Mouse (Mus musculus) left cerebral cortex, adult 11 months (tissue): Measurements from ENCODE around the gene Nme9.

ENCODE experiments used
- DNase-seq: peaks from one replicate; pipeline ENCODE4 v3.0.0; 2022; ENCODE audit warnings: low spot score

Nme9 gene

GRCm38 (mm10) chr9:99451161-99451560 lies at the start of gene Nme9:
Gene Nme9 (plus strand): TSS chr9:99451475.
- no peak for DNase-seq

- DNase-seq, result no peak
Measured at GRCm38 (mm10) chr9:99409280-99409679, 42.0 kb upstream of the Nme9 start.

GRCm38 (mm10) chr9:99411093-99411492 lies 40.2 kb upstream of the Nme9 start:
- no peak for DNase-seq

GRCm38 (mm10) chr9:99411785-99412184 lies 39.5 kb upstream of the Nme9 start:
- no peak for DNase-seq

- DNase-seq, result no peak
Measured at GRCm38 (mm10) chr9:99416809-99417208, 34.5 kb upstream of the Nme9 start.

GRCm38 (mm10) chr9:99417288-99417846 lies 33.9 kb upstream of the Nme9 start:
- DNase-seq, result no peak

- DNase-seq, result no peak
Measured at GRCm38 (mm10) chr9:99418377-99418776, 32.9 kb upstream of the Nme9 start.

GRCm38 (mm10) chr9:99419951-99420701 lies 31.1 kb upstream of the Nme9 start:
- DNase-seq, result no peak

- DNase-seq, result no peak
Measured at GRCm38 (mm10) chr9:99421914-99422313, 29.4 kb upstream of the Nme9 start.

- no peak for DNase-seq
Measured at GRCm38 (mm10) chr9:99423692-99424573, 27.3 kb upstream of the Nme9 start.

GRCm38 (mm10) chr9:99424574-99424863 lies 26.8 kb upstream of the Nme9 start:
- DNase-seq, result no peak

- DNase-seq, result no peak
Measured at GRCm38 (mm10) chr9:99425262-99425661, 26.0 kb upstream of the Nme9 start.

- DNase-seq, result no peak
Measured at GRCm38 (mm10) chr9:99428601-99429331, 22.5 kb upstream of the Nme9 start.

- no peak for DNase-seq
Measured at GRCm38 (mm10) chr9:99429845-99430244, 21.4 kb upstream of the Nme9 start.

- DNase-seq, result no peak
Measured at GRCm38 (mm10) chr9:99430806-99431205, 20.5 kb upstream of the Nme9 start.

- DNase-seq, result no peak
Measured at GRCm38 (mm10) chr9:99431346-99431745, 19.9 kb upstream of the Nme9 start.

- no peak for DNase-seq
Measured at GRCm38 (mm10) chr9:99431963-99432362, 19.3 kb upstream of the Nme9 start.

GRCm38 (mm10) chr9:99432478-99432877 lies 18.8 kb upstream of the Nme9 start:
- no peak for DNase-seq

- DNase-seq, result no peak
Measured at GRCm38 (mm10) chr9:99434892-99435618, 16.2 kb upstream of the Nme9 start.

GRCm38 (mm10) chr9:99435619-99436181 lies 15.6 kb upstream of the Nme9 start:
- no peak for DNase-seq
